Mouse (Mus musculus): ENCODE data around the gene Rxfp2. TPM values are rescaled to one million over a fixed set of nuclear protein-coding genes. Genes with fewer than 3 reads are reported as not detected.

Rxfp2 gene
- polyA plus RNA-seq, 1 experiment from 2014 or later, result not detected

DNA sequence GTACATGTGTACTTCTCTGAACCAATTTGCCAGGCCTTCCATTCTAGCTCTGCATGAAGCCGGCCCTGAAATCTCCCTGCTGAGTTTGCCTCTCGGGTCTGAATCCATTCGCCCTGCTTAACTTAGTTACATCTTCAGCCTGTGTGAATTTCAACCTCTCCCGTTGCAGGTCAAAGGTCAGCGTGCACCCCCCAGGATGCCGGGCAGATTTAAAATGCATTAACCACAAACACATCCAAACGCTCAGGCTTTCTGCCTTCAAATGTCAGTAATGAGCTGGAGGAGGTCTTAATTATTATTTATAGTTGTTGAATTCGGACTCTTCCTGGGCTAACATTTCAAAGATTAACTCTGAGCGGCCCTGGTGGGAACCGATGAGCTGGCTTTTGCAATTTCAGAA is 1.6 kb upstream of the Rxfp2 start:
- Histone ChIP-seq H3K4me3 (ENCODE audit: low read depth, low read length) (no peak overlapping the region), H3K4me1 (ENCODE audit: control insufficient read depth, low read depth, low read length) (no peaks in the 10 kb centered on the region), H3K36me3 (ENCODE audit: control insufficient read depth, insufficient read depth) (no peaks in the 10 kb centered on the region), H3K9me3 (replicated peaks; ENCODE audit: control insufficient read depth, low read length) (no peaks in the 10 kb centered on the region), H3K4me2 (ENCODE audit: low read depth, low read length) (no peak overlapping the region), H3K27me3 (ENCODE audit: control insufficient read depth, insufficient read depth, low read depth, low read length) (no peaks in the 10 kb centered on the region), H3K9ac (ENCODE audit: low read depth, low read length) (no peak overlapping the region), H3K27ac (ENCODE audit: low read length) (no peak overlapping the region)
- no peak for ATAC-seq (ENCODE audit: low read depth)
- WGBS (ENCODE audit: insufficient replicate concordance), result 57% methylated on average over 10 of the region's 10 CpGs

DNA sequence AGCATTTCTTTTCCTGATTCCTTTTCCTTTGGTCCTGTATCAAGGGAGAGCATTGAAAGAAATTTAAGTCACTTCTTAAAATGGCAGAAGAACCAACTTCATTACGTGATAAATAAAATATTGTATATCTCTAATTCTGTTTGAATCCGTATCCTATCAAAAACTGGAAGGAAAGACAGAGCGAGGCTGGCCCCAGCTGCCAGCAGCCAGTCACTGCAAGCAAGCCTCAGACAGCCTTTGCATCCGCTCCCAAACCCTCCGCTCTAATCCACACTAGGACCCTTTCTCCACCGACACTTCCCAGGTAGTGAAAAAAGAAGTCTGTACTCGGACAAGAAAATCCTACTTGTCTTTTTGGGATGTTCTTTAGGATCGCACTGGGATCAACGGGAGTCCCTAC is 803 bp upstream of the Rxfp2 start:
- H3K9ac ChIP-seq (ENCODE audit: low read depth, low read length), result no peak overlapping the region
- H3K4me1 ChIP-seq (ENCODE audit: control insufficient read depth, low read depth, low read length), result no peaks in the 10 kb centered on the region
- WGBS (ENCODE audit: insufficient replicate concordance), result 66% methylated on average over 9 of the region's 9 CpGs
- no peak for ATAC-seq (ENCODE audit: low read depth)
- H3K27me3 ChIP-seq (ENCODE audit: control insufficient read depth, insufficient read depth, low read depth, low read length), result no peaks in the 10 kb centered on the region
- no peak overlapping the region for H3K4me2 ChIP-seq (ENCODE audit: low read depth, low read length)
- no peak overlapping the region for H3K4me3 ChIP-seq (ENCODE audit: low read depth, low read length)
- H3K27ac ChIP-seq (ENCODE audit: low read length), result no peak overlapping the region
- H3K36me3 ChIP-seq (ENCODE audit: control insufficient read depth, insufficient read depth), result no peaks in the 10 kb centered on the region
- no peaks in the 10 kb centered on the region for H3K9me3 ChIP-seq (replicated peaks; ENCODE audit: control insufficient read depth, low read length)

DNA sequence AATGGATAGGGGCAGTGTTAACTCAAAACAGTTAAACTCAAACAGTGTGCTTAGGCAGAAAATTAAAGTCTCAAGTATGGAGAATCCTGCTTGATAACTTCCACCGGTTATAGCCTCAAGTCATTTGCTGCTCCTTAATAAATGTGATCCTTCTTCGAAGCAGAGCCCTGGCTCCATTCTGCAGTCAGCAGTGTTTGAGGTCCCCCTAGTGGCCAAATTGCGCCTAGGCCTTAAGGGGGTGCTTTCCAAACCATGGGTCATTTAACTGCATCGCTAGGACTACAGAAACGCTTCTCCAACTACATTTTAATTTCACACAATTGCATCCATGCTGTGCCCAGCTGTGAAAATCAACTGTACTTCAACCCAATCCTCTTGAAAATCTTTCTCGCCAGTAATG is 2.4 kb downstream of the Rxfp2 start:
- WGBS (ENCODE audit: insufficient replicate concordance), result 8% methylated on average over 6 of the region's 6 CpGs
- no peak overlapping the region for H3K4me3 ChIP-seq (ENCODE audit: low read depth, low read length)
- H3K36me3 ChIP-seq (ENCODE audit: control insufficient read depth, insufficient read depth), result no peaks in the 10 kb centered on the region
- no peaks in the 10 kb centered on the region for H3K4me1 ChIP-seq (ENCODE audit: control insufficient read depth, low read depth, low read length)
- H3K9ac ChIP-seq (ENCODE audit: low read depth, low read length), result no peak overlapping the region
- no peak overlapping the region for H3K27ac ChIP-seq (ENCODE audit: low read length)
- ATAC-seq (ENCODE audit: low read depth), result no peak
- no peaks in the 10 kb centered on the region for H3K9me3 ChIP-seq (replicated peaks; ENCODE audit: control insufficient read depth, low read length)
- H3K27me3 ChIP-seq (ENCODE audit: control insufficient read depth, insufficient read depth, low read depth, low read length), result no peaks in the 10 kb centered on the region
- H3K4me2 ChIP-seq (ENCODE audit: low read depth, low read length), result no peak overlapping the region

DNA sequence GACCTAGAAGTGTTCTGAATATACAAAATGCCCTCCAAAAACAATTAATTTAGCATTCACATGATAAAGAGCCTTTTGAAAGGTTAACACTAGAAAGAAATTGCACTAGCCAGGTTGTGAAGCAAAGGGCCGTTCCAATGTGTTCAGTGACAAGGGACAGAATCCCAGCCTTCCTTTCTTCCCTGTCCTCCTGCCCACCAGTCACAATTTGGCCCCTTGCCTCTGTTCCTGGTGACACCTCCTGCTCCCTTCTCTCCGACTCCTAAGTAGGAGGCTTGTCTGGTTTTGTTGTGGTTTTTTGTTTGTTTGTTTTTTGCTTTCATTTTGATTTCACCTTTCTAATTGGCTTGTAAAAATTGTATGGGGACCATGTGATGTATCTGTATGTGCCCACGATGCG is 3.3 kb downstream of the Rxfp2 start:
- Histone ChIP-seq H3K4me3 (ENCODE audit: low read depth, low read length) (no peak overlapping the region), H3K27me3 (ENCODE audit: control insufficient read depth, insufficient read depth, low read depth, low read length) (no peaks in the 10 kb centered on the region), H3K9me3 (replicated peaks; ENCODE audit: control insufficient read depth, low read length) (no peaks in the 10 kb centered on the region), H3K36me3 (ENCODE audit: control insufficient read depth, insufficient read depth) (no peaks in the 10 kb centered on the region), H3K27ac (ENCODE audit: low read length) (no peak overlapping the region), H3K4me2 (ENCODE audit: low read depth, low read length) (no peak overlapping the region), H3K4me1 (ENCODE audit: control insufficient read depth, low read depth, low read length) (no peaks in the 10 kb centered on the region), H3K9ac (ENCODE audit: low read depth, low read length) (no peak overlapping the region)
- no peak for ATAC-seq (ENCODE audit: low read depth)
- 59% methylated on average over 4 of the region's 4 CpGs for WGBS (ENCODE audit: insufficient replicate concordance)

DNA sequence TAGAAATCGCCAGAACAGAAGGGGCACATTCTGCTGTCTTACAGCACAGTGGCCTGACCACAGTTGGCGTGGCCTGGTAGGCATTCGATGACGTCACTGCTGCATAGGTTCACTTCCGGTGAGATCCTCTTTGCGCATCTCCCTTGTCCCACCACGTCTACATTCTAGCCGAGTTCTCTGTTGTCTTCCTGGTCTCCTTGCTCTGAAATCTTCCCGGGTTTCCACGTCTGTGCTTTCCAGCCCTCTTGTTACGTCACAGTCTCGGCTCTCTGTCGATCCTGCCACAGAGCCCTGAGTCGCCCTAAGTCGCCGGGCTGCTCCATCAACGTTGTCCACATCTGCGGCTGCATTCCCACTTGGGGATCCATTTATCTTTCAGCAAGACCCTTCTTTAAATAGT is 4.1 kb downstream of the Rxfp2 start:
- Histone ChIP-seq H3K9ac (ENCODE audit: low read depth, low read length) (no peak overlapping the region), H3K27ac (ENCODE audit: low read length) (no peak overlapping the region), H3K4me3 (ENCODE audit: low read depth, low read length) (no peak overlapping the region), H3K4me2 (ENCODE audit: low read depth, low read length) (no peak overlapping the region), H3K9me3 (replicated peaks; ENCODE audit: control insufficient read depth, low read length) (no peaks in the 10 kb centered on the region), H3K4me1 (ENCODE audit: control insufficient read depth, low read depth, low read length) (no peaks in the 10 kb centered on the region), H3K27me3 (ENCODE audit: control insufficient read depth, insufficient read depth, low read depth, low read length) (no peaks in the 10 kb centered on the region), H3K36me3 (ENCODE audit: control insufficient read depth, insufficient read depth) (no peaks in the 10 kb centered on the region)
- no peak for ATAC-seq (ENCODE audit: low read depth)
- WGBS (ENCODE audit: insufficient replicate concordance), result 69% methylated on average over 18 of the region's 18 CpGs

DNA sequence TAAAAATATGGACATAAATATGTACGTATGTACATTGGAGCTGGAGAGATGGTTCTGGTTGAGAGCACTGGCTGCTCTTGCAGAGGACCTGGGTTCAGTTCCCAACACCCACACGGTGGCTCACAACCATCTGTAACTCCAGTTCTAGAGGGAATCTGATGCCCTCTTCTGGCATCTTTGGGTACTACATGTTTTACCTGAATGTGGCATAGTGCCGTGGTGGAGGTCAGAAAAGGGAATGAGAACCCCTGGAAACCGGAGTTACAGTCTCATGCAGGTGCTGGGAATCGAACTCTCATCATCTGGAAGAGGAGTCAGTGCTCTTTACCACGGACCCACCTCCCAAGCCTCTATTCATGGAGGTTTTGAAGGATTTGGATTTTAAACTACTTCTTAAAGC is 5.0 kb downstream of the Rxfp2 start:
- no peaks in the 10 kb centered on the region for H3K9me3 ChIP-seq (replicated peaks; ENCODE audit: control insufficient read depth, low read length)
- H3K4me2 ChIP-seq (ENCODE audit: low read depth, low read length), result no peak overlapping the region
- H3K36me3 ChIP-seq (ENCODE audit: control insufficient read depth, insufficient read depth), result no peaks in the 10 kb centered on the region

DNA sequence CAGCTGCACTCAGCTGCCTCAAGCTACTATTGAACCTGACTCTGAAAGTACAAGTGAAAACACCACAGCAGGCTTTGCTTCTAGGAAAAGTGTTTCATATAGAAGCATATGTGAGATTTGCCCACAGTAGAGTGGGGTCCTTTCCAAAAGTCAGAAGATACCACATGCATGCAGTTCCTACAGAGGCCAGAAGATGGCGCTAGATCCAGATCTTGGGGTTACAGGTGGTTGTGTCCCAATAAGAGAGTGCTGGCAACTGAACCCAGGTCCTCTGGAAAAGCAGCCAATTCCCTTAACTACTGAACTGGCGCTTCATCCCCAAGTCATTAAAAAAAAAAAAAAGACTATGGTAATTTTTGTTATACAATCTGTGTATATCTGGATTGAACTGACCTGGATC is 5.7 kb downstream of the Rxfp2 start:
- no peak overlapping the region for H3K4me3 ChIP-seq (ENCODE audit: low read depth, low read length)
- no peak overlapping the region for H3K4me2 ChIP-seq (ENCODE audit: low read depth, low read length)
- no peaks in the 10 kb centered on the region for H3K36me3 ChIP-seq (ENCODE audit: control insufficient read depth, insufficient read depth)
- no peaks in the 10 kb centered on the region for H3K9me3 ChIP-seq (replicated peaks; ENCODE audit: control insufficient read depth, low read length)
- H3K27ac ChIP-seq (ENCODE audit: low read length), result no peak overlapping the region
- ATAC-seq (ENCODE audit: low read depth), result no peak
- no peak overlapping the region for H3K9ac ChIP-seq (ENCODE audit: low read depth, low read length)
- H3K27me3 ChIP-seq (ENCODE audit: control insufficient read depth, insufficient read depth, low read depth, low read length), result no peaks in the 10 kb centered on the region
- WGBS (ENCODE audit: insufficient replicate concordance), result 63% methylated on average over 2 of the region's 2 CpGs
- H3K4me1 ChIP-seq (ENCODE audit: control insufficient read depth, low read depth, low read length), result no peaks in the 10 kb centered on the region

More for the DNA sequence above, 5.0 kb downstream of the Rxfp2 start:
- Histone ChIP-seq H3K4me3 (ENCODE audit: low read depth, low read length) (no peak overlapping the region), H3K27me3 (ENCODE audit: control insufficient read depth, insufficient read depth, low read depth, low read length) (no peaks in the 10 kb centered on the region), H3K27ac (ENCODE audit: low read length) (no peak overlapping the region), H3K4me1 (ENCODE audit: control insufficient read depth, low read depth, low read length) (no peaks in the 10 kb centered on the region), H3K9ac (ENCODE audit: low read depth, low read length) (no peak overlapping the region)
- 60% methylated on average over 6 of the region's 6 CpGs for WGBS (ENCODE audit: insufficient replicate concordance)
- ATAC-seq (ENCODE audit: low read depth), result no peak

DNA sequence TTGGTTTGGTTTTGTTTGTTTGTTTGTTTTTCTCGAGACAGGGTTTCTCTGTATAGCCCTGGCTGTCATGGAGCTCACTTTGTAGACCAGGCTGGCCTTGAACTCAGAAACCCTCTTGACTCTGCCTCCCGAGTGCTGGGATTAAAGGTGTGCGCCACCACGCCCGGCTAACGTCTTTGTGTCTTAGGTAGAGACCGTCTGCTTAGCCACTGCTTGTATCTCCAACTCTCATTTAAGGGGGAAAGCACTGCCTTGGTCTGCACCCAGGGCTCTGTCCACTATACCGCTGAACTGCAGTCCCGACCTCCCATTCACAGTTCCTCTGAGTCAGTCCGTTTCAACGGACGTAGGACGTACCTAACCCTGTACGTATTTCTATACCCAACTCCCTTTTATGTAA is 6.4 kb downstream of the Rxfp2 start:
- Histone ChIP-seq H3K4me3 (ENCODE audit: low read depth, low read length) (no peak overlapping the region), H3K4me2 (ENCODE audit: low read depth, low read length) (no peak overlapping the region), H3K27ac (ENCODE audit: low read length) (no peak overlapping the region), H3K9me3 (replicated peaks; ENCODE audit: control insufficient read depth, low read length) (no peaks in the 10 kb centered on the region), H3K27me3 (ENCODE audit: control insufficient read depth, insufficient read depth, low read depth, low read length) (no peaks in the 10 kb centered on the region), H3K9ac (ENCODE audit: low read depth, low read length) (no peak overlapping the region), H3K36me3 (ENCODE audit: control insufficient read depth, insufficient read depth) (no peaks in the 10 kb centered on the region), H3K4me1 (ENCODE audit: control insufficient read depth, low read depth, low read length) (no peaks in the 10 kb centered on the region)
- ATAC-seq (ENCODE audit: low read depth), result no peak
- WGBS (ENCODE audit: insufficient replicate concordance), result 83% methylated on average over 14 of the region's 14 CpGs

DNA sequence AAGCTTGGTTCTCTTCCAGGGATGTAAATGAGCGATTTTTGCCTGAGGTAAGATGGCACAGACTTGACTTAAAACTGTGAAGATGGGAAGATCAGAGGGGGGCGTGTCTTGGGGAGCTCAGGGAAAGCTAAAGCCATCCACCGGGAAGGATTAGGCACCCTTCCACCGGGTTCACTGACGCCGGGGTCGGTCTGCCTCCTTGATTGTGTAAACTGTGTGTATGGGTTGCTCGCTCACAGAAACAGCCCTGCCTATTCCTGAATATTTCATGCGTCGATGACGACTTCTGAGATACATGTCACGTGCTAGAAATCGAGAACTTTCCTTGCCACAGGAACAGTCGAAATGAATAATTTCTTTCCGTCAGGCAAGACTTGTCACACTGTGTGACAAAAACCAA is 6.9 kb downstream of the Rxfp2 start:
- H3K36me3 ChIP-seq (ENCODE audit: control insufficient read depth, insufficient read depth), result no peaks in the 10 kb centered on the region
- no peaks in the 10 kb centered on the region for H3K27me3 ChIP-seq (ENCODE audit: control insufficient read depth, insufficient read depth, low read depth, low read length)
- no peaks in the 10 kb centered on the region for H3K9me3 ChIP-seq (replicated peaks; ENCODE audit: control insufficient read depth, low read length)
- H3K9ac ChIP-seq (ENCODE audit: low read depth, low read length), result no peak overlapping the region
- no peak for ATAC-seq (ENCODE audit: low read depth)
- no peak overlapping the region for H3K4me3 ChIP-seq (ENCODE audit: low read depth, low read length)
- no peaks in the 10 kb centered on the region for H3K4me1 ChIP-seq (ENCODE audit: control insufficient read depth, low read depth, low read length)
- H3K27ac ChIP-seq (ENCODE audit: low read length), result no peak overlapping the region
- no peak overlapping the region for H3K4me2 ChIP-seq (ENCODE audit: low read depth, low read length)
- 79% methylated on average over 15 of the region's 15 CpGs for WGBS (ENCODE audit: insufficient replicate concordance)
